Mouse (Mus musculus): Measurements from ENCODE around the gene Inf2. TPM values are rescaled to one million over a fixed set of nuclear protein-coding genes. Genes with fewer than 3 reads are reported as not detected.

Gene Inf2
- polyA plus RNA-seq, 1 experiment from 2014 or later, result 1.7 TPM

DNA sequence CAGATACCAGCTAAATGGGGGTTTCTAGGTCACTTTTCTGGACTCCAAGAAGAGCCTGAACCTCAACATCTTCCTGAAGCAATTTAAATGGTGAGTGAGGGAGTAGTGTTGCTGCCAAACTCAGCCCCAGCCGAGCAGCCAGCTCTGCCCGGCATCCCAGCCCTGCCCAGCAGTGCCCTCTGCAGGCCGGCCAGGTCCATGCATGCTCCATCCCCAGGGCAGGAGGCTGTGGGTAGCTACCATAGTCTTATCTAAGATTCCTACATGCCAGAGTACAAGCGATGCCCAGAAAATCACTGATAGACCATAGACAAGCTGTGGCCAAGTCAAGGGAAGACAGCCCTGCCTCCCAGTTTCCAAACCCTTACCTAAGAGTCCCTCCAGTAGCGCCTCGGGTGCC is 17.2 kb downstream of the Inf2 start:
- no peaks in the 10 kb centered on the region for H3K27me3 ChIP-seq (ENCODE audit: low read depth, poor library complexity, severe bottlenecking)
- H3K36me3 ChIP-seq, result no peaks in the 10 kb centered on the region
- WGBS, result 53% methylated on average over 6 of the region's 6 CpGs
- no peak overlapping the region for H3K4me3 ChIP-seq
- no peak overlapping the region for H3K27ac ChIP-seq (replicated peaks)
- no peaks in the 10 kb centered on the region for H3K9me3 ChIP-seq (replicated peaks)
- peaks cover 17% of the 10 kb centered on the region for H3K4me1 ChIP-seq
- DNase-seq (ENCODE audit: low spot score), result peak; percentile 71

DNA sequence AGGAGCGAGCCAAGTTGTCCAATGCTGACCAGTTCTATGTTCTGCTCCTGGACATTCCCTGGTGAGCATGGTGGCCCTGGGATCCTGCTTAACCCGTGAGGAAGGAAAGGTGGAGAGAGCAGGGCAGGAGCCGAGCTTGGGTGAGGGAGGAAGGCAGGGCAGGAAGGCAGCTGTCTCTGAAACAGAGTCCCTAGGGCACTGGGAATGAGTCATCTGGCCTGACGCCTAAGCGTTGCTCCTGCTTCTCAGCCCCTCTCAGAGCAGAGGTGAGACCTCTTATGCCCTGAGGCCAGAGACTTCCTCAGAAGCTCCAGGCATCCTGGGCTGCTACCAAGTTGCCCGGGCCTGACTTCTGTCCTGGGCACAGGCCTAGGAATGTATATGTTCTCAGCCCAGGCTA is 18.4 kb downstream of the Inf2 start:
- no peak overlapping the region for H3K27ac ChIP-seq (replicated peaks)
- H3K27me3 ChIP-seq (ENCODE audit: low read depth, poor library complexity, severe bottlenecking), result no peaks in the 10 kb centered on the region
- peaks cover 17% of the 10 kb centered on the region for H3K4me1 ChIP-seq
- no peak overlapping the region for H3K4me3 ChIP-seq
- DNase-seq (ENCODE audit: low spot score), result no peak
- no peaks in the 10 kb centered on the region for H3K36me3 ChIP-seq
- WGBS, result 84% methylated on average over 6 of the region's 6 CpGs
- no peaks in the 10 kb centered on the region for H3K9me3 ChIP-seq (replicated peaks)

DNA sequence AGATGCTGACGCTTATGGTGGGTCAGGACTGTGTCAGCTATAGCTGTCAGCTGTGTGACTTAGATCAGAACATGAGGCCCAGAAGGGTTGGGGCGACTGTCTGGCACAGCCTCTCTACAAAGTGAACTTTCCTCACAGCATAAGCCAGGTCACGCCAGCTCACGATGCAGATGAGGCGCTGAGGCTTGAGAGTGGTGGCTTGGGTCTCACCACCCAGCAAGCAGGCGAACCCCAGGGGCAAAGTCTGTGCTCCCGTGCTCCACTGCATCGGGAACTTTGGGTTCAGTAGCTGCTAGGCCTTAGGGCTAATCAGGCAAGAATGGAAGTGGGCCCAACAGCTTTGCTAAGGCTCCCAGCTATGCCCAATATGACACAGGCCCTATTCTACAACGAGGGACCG is 20.4 kb downstream of the Inf2 start:
- DNase-seq (ENCODE audit: low spot score), result no peak
- no peaks in the 10 kb centered on the region for H3K9me3 ChIP-seq (replicated peaks)
- no peaks in the 10 kb centered on the region for H3K36me3 ChIP-seq
- peaks cover 9% of the 10 kb centered on the region for H3K4me1 ChIP-seq
- no peak overlapping the region for H3K27ac ChIP-seq (replicated peaks)
- H3K4me3 ChIP-seq, result no peak overlapping the region
- H3K27me3 ChIP-seq (ENCODE audit: low read depth, poor library complexity, severe bottlenecking), result no peaks in the 10 kb centered on the region
- WGBS, result 92% methylated on average over 10 of the region's 10 CpGs

DNA sequence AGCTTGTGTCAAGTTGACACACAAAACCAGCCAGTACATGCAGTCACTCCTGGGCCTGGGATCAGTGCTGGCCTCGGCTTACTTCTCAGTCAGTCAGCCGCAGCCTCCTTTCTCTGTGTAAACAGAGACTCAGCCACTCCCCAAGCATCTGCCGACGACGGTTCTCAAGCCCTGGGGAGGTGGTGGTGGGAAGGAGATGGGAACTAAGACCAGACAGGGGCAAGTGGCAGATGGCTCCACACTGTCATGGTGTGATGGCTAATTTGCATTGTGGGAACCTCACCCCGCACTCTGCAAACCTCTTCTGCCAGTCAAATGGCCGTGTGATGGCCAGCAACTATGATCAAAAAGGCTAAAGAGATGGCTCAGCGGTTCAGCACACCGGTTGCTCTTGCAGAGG is 28.1 kb downstream of the Inf2 start:
- no peaks in the 10 kb centered on the region for H3K9me3 ChIP-seq (replicated peaks)
- H3K4me3 ChIP-seq, result no peak overlapping the region
- 64% methylated on average over 9 of the region's 9 CpGs for WGBS
- no peak for DNase-seq (ENCODE audit: low spot score)
- peaks cover 42% of the 10 kb centered on the region for H3K27me3 ChIP-seq (ENCODE audit: low read depth, poor library complexity, severe bottlenecking)
- no peak overlapping the region for H3K27ac ChIP-seq (replicated peaks)
- H3K36me3 ChIP-seq, result no peaks in the 10 kb centered on the region
- peaks cover 43% of the 10 kb centered on the region for H3K4me1 ChIP-seq

DNA sequence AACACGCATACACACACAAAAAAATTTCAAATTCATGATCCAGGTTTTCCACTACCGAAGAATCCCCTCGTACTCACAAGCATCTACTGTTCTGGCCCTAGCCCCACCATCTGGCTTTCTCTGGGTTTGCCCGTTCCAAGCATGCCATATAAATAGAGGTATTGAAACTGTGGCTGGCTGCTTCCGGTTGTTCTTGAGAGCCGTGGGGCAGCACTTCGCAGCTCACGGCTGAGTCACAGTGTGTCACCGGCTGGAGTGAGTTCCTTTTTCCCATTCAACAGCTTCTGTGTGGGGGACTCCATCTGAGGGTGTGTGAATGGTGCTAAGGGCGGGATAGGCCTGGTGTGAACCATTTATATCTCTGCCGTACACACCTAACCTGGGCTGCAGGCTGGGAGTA is 28.6 kb downstream of the Inf2 start:
- H3K27me3 ChIP-seq (ENCODE audit: low read depth, poor library complexity, severe bottlenecking), result peaks cover 48% of the 10 kb centered on the region
- H3K27ac ChIP-seq (replicated peaks), result no peak overlapping the region
- no peaks in the 10 kb centered on the region for H3K9me3 ChIP-seq (replicated peaks)
- peaks cover 43% of the 10 kb centered on the region for H3K4me1 ChIP-seq
- no peak overlapping the region for H3K4me3 ChIP-seq
- H3K36me3 ChIP-seq, result no peaks in the 10 kb centered on the region
- no peak for DNase-seq (ENCODE audit: low spot score)
- WGBS, result 93% methylated on average over 11 of the region's 11 CpGs

DNA sequence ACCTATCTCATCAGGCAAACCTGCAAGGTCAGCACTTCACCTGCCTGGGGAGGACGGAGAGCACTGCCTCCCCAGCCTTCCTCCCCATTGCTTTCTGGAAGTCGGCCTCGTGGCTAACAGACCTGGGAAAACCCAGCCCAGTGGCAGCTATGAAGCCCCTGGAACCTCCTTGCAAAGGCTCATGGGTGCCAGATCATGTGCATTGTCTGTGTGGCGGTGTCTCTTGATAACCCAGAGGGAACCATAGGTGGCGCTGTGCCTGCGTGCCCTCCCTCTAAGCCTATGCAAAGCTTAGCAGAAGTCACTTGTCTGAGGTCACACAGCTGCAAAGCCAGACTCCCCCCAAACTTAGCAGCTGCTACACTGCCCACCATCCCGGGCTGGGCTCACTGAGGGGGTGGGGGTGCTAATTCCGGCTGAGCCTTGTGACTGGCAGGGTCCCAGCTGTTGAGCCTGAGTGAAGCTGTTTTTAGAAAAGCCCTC is 29.4 kb downstream of the Inf2 start:
- Histone ChIP-seq H3K4me3 (no peak overlapping the region), H3K36me3 (no peaks in the 10 kb centered on the region), H3K4me1 (peaks cover 48% of the 10 kb centered on the region), H3K9me3 (replicated peaks) (no peaks in the 10 kb centered on the region), H3K27me3 (ENCODE audit: low read depth, poor library complexity, severe bottlenecking) (peaks cover 55% of the 10 kb centered on the region), H3K27ac (replicated peaks) (peak overlapping the region; percentile 69)
- DNase-seq (ENCODE audit: low spot score), result peak; percentile 81
- 12% methylated on average over 8 of the region's 8 CpGs for WGBS

DNA sequence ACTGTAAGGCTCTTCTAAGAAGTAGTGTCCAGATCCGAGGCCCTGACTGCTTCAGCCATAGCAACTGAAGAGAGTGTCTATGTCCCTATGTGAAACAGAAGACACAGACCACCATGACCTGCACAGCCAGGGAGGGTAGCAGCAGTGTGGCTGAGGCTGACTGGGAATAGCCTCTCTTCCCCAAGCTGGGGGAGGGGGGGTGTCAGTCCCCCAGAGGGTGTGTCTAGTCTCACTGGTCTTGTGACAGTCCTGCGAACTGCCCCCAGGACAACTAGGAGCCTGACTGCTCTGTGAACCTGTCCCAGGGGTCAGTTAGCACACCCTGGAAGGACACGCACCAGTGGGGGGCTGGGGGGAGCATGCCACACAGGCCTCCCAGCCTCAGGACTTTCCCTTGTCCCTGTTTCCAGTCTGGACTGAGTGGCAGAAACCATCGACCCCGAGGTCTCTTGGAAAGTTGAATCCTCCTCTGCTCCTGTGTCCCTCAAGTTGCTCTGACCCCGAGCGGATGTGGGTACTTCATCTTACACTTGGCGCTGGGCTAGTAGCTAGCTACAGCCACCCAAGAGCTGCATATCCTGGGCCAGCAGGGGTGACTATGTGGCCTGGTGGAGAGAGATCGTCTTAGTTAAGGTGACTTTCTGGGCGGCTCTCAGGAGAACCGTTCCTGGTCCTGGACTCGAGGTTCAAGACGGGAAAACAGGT is 30.5 kb downstream of the Inf2 start:
- WGBS, result 20% methylated on average over 13 of the region's 13 CpGs
- Histone ChIP-seq H3K27ac (replicated peaks) (peak overlapping the region; percentile 84; the same call in 1 of the 2 replicates), H3K36me3 (no peaks in the 10 kb centered on the region), H3K9me3 (replicated peaks) (no peaks in the 10 kb centered on the region), H3K27me3 (ENCODE audit: low read depth, poor library complexity, severe bottlenecking) (peaks cover 62% of the 10 kb centered on the region), H3K4me3 (peak overlapping the region; percentile 68), H3K4me1 (peaks cover 60% of the 10 kb centered on the region)
- no peak for DNase-seq (ENCODE audit: low spot score)

DNA sequence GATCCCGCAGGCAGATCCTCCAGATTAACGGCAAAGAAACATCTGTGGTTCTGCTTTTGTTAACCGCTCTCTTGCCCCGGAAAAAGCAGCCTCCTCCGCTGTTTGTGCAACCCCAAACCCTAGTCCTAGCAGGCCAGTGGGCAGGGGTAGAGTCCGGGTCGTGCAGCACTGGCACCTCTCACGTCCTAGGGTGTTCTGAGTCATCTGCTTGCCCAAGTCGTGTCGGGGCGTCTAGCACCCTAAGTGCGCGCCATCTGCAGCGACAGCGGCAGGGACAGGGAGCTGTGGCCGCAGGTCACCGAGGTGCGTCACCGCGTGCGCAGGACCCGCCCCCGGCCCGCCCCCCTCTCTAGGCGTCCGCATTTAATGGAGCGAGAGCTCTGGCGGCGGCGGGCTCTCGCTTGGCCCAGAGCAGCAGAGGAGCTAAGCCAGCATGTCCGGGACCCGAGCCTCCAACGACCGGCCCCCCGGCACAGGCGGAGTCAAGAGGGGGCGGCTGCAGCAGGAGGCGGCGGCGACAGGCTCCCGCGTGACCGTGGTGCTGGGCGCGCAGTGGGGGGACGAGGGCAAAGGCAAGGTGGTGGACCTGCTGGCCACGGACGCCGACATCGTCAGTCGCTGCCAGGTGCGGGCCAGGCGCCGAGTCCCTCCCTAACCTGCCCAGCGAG is 31.2 kb downstream of the Inf2 start, which contains the start of gene Adssl1:
Adssl1 (plus strand) TSS at position 360 of the 668 bp plus-strand sequence.
- H3K36me3 ChIP-seq, result no peaks in the 10 kb centered on the region
- H3K9me3 ChIP-seq (replicated peaks), result no peaks in the 10 kb centered on the region
- peaks cover 60% of the 10 kb centered on the region for H3K4me1 ChIP-seq
- peak within 1 kb of the TSS; percentile 84 for H3K27ac ChIP-seq (replicated peaks)
- peak within 1 kb of the TSS; percentile 68 for H3K4me3 ChIP-seq
- peak; percentile 72 for DNase-seq (ENCODE audit: low spot score)
- under 1% methylated on average over 56 of the region's 56 CpGs for WGBS
- H3K27me3 ChIP-seq (ENCODE audit: low read depth, poor library complexity, severe bottlenecking), result peaks cover 62% of the 10 kb centered on the region

DNA sequence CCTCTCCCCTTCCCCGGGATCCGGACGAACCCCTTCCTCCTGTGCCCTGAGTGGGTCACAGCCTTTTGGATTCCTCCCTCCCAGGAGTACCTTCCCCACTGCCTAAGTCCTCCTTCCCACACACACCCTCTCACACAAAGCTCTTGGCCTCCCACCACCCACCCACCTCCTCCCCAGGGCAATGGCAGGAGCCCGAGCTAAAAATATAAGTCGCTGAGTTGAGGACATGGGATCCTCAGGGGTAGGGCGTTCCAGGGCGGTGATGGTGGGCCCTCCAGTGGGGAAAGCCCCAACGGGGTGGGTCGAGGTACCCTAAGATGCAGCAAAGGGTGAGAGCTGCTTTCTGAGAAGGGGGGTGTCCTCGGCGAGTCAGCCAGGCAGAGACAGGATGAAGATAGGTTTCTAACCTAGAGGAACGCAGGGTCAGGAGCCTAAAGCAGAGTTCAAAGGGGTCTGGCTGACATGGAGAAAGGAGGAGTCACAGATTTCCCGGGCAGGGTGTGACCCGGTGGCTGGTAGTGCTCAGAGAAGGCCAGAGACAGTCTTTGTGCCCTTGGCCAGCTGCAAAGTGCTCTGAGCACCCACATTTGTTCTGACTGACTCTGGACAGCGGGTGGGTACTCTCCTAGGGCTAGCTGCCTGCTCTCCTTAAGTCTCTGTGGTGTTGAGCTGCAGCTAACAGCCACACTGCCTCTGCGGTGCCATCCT is 31.9 kb downstream of the Inf2 start:
- peak overlapping the region; percentile 84 for H3K27ac ChIP-seq (replicated peaks)
- no peaks in the 10 kb centered on the region for H3K36me3 ChIP-seq
- DNase-seq (ENCODE audit: low spot score), result no peak
- peak overlapping the region; percentile 68 for H3K4me3 ChIP-seq
- H3K9me3 ChIP-seq (replicated peaks), result no peaks in the 10 kb centered on the region
- H3K27me3 ChIP-seq (ENCODE audit: low read depth, poor library complexity, severe bottlenecking), result peaks cover 62% of the 10 kb centered on the region
- peaks cover 55% of the 10 kb centered on the region for H3K4me1 ChIP-seq
- 11% methylated on average over 16 of the region's 16 CpGs for WGBS

DNA sequence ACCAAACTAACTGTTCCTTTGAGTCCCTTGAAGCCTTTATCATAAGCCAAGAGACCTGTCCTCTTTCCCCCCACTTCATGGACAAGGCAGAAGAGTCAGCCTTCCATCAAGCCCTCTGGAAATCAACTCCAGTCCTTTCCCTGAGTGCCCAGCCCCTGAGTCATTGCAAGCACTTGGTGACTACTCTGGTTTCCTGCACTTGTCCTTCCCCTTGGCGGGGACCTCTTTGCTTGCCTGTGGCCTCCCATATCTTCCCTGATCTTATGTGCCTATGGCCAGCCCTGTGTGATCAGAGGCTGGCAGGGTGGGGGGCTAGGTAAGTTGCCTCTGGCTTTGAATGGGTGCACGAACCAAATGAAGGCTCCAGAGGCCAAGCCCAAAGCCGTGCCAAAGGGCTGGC is 33.3 kb downstream of the Inf2 start:
- DNase-seq (ENCODE audit: low spot score), result no peak
- Histone ChIP-seq H3K27me3 (ENCODE audit: low read depth, poor library complexity, severe bottlenecking) (peaks cover 61% of the 10 kb centered on the region), H3K36me3 (no peaks in the 10 kb centered on the region), H3K27ac (replicated peaks) (no peak overlapping the region), H3K4me3 (no peak overlapping the region), H3K4me1 (peaks cover 54% of the 10 kb centered on the region), H3K9me3 (replicated peaks) (no peaks in the 10 kb centered on the region)
- WGBS, result 85% methylated on average over 3 of the region's 3 CpGs

DNA sequence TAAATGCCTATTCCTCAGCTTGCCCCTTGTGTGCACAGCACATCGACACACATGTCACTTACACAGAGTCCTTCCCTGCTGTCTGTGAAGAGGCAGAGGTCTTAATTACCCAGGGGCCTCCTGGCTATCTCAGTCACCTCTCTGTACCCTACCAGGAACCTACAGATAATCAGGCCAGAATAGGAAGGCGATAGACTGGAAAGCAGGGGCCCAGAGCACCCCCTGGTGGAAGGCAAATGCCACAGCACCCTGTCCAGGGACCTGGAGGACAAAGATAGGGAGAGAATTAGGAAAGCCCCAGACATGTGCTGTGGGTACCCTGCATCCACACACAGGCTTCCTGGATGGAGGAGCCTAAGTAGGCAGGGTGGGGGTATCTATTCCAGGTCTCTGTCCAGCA is 35.2 kb downstream of the Inf2 start:
- DNase-seq (ENCODE audit: low spot score), result peak; percentile 75
- 21% methylated on average over 2 of the region's 2 CpGs for WGBS
- H3K27ac ChIP-seq (replicated peaks), result peak overlapping the region; percentile 43; the same call in 1 of the 2 replicates
- no peaks in the 10 kb centered on the region for H3K36me3 ChIP-seq
- H3K4me3 ChIP-seq, result no peak overlapping the region
- no peaks in the 10 kb centered on the region for H3K9me3 ChIP-seq (replicated peaks)
- H3K27me3 ChIP-seq (ENCODE audit: low read depth, poor library complexity, severe bottlenecking), result peaks cover 49% of the 10 kb centered on the region
- peaks cover 50% of the 10 kb centered on the region for H3K4me1 ChIP-seq

DNA sequence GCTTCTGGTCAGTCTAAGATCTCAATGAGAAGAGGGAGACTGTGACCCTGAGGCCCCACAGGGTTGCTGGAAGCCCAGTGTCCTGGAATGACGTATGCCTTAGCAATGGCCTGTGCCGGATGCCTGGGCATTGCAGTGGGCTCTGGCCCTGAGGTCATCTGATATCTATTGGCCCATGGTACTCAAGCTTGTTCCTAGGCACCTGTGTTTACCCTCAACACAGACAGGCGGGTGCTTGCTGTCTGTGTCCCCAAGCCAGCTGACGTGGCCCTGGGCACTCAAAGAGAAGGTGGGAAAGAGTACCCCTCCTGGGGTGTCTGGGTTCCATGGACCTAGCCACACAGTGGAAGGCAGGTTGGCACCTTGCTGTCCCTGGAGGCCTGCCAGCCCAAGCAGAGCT is 37.1 kb downstream of the Inf2 start:
- H3K36me3 ChIP-seq, result no peaks in the 10 kb centered on the region
- H3K4me3 ChIP-seq, result no peak overlapping the region
- 89% methylated on average over 4 of the region's 4 CpGs for WGBS
- no peak overlapping the region for H3K27ac ChIP-seq (replicated peaks)
- H3K27me3 ChIP-seq (ENCODE audit: low read depth, poor library complexity, severe bottlenecking), result peaks cover 29% of the 10 kb centered on the region
- no peak for DNase-seq (ENCODE audit: low spot score)
- H3K4me1 ChIP-seq, result peaks cover 40% of the 10 kb centered on the region
- H3K9me3 ChIP-seq (replicated peaks), result no peaks in the 10 kb centered on the region

DNA sequence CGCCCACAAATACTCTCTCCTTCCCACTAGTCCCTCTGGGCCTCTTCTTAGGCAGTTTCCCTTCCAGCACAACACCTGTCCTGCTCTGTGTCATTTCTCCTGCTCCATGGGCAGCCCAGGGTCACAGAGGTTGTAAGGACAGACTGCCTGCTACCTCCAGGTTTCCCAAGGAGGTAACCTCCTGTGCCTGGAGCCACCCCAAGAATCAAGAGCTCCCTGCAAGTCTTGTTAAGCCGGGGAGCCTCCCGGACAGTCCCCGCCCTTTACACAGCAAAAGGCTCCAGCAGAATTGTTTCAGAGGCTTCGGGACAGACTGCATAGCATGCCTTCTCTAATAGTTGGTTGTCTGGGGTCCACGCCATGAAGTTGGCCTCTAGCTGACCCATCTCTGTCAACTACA is 37.9 kb downstream of the Inf2 start:
- WGBS, result 87% methylated on average over 6 of the region's 6 CpGs

More for the DNA sequence above, 37.9 kb downstream of the Inf2 start:
- H3K4me1 ChIP-seq, result peaks cover 37% of the 10 kb centered on the region
- no peak overlapping the region for H3K4me3 ChIP-seq
- H3K36me3 ChIP-seq, result no peaks in the 10 kb centered on the region
- DNase-seq (ENCODE audit: low spot score), result no peak
- no peaks in the 10 kb centered on the region for H3K9me3 ChIP-seq (replicated peaks)
- no peak overlapping the region for H3K27ac ChIP-seq (replicated peaks)
- H3K27me3 ChIP-seq (ENCODE audit: low read depth, poor library complexity, severe bottlenecking), result peaks cover 22% of the 10 kb centered on the region

All from midbrain, embryonic 10.5 days (tissue).